Mouse (Mus musculus) R1 (cell line): ENCODE measurements around the gene Cc2d2b.
A peak's percentile ranks its signal among the peaks of the same experiment; 100 is the strongest.

Source experiments
- DNase-seq: peaks from one replicate; pipeline ENCODE4 v3.0.0-alpha.2; 2018; ENCODE audit warnings: low read depth, low spot score

The Cc2d2b gene

GRCm38 (mm10) chr19:40748559-40748958, at the start of gene Cc2d2b:
TSS of gene Cc2d2b (plus strand) at chr19:40748753.
- DNase-seq: peak; percentile 78

DNA sequence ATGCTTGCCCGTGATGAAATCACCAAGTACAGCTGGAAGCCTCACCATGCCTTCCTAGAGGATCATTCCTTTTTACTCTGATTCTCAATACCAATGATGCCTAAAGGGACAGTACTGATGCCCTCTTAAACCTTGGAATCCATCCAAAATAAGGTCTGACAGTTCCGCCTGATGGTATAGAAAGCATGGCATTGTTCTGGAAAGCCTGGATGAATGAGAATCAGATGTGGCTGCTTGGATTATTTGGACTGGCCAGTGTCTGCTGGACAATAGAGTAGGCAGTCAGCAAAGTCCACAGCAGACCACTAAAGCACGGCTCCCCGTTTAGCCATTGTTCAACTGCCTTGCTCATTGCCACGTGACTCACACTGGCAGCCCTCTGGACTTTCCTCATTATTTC, 48.7 kb upstream of the Cc2d2b start:
- no peak for DNase-seq

DNA sequence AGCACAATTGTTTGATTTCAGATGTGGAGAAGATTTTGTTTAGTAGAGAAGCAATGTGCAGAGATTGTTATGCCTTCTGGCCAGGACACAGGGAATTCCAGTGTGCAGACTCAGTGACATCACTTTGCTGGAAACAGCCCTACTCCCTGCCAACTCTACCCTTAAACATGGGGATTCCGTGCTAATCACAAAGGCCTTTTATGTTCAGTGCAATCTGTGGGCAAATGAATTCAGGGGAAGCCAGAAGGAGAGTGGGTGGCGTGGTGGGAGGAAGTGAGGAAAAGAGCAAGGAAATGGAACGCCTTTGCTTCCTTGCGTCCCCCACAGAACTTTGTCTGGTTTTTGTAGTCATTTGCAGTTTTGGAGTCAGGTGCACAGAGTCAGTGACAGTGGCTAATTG, 46.1 kb upstream of the Cc2d2b start:
- DNase-seq: no peak

- no peak for DNase-seq
These were observed 35.5 kb upstream of the Cc2d2b start for GRCm38 (mm10) chr19:40712889-40713628.

GRCm38 (mm10) chr19:40714700-40715099, 33.9 kb upstream of the Cc2d2b start:
- DNase-seq: no peak

DNA sequence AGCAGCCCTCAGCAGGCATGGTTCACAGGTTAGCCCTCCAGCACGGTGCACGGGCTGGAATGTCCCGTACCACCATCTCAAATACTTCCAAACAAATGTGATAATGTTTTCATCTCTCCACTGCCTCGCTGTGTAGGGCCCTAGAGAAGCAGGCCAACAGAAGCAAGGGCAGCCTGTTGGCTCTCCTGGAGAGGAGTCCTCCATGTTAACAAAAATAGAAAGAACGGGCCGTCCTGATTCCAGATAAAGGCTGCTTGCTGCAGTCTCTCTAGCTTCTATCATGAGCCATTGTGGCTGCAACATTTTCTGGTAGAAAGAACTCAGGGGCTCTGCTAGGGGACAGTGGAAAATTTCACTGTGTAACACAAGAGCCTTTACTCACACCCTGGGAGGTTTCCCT, 31.6 kb upstream of the Cc2d2b start:
- no peak for DNase-seq

- DNase-seq: no peak
These were observed 29.0 kb upstream of the Cc2d2b start for GRCm38 (mm10) chr19:40719439-40720105.

GRCm38 (mm10) chr19:40720381-40720780, 28.2 kb upstream of the Cc2d2b start:
- peak; percentile 37 for DNase-seq

- DNase-seq: peak; percentile 40
These were observed 26.2 kb upstream of the Cc2d2b start for GRCm38 (mm10) chr19:40722137-40723038.

- no peak for DNase-seq
These were observed 25.0 kb upstream of the Cc2d2b start for GRCm38 (mm10) chr19:40723516-40723915.

DNA sequence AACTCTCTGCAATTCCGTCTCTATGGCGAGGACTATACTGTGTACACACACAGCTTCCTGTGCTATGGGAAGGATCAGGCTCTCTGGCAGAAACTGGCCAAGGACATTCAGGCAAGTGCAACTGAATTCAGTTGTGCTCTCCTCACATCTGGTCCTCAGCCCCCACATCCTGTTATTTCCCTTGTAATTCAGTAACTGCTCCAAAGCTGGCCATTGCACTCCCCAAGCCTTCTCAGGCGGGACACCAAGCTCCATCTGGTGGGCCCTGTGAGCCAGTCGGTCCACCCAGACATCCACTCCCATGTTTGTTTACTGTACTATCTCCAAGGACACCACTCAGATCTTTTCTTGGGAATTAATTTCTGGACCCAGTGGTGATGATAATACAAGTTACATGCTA, 22.4 kb upstream of the Cc2d2b start:
- no peak for DNase-seq

GRCm38 (mm10) chr19:40726614-40727013, 21.9 kb upstream of the Cc2d2b start:
- no peak for DNase-seq

DNA sequence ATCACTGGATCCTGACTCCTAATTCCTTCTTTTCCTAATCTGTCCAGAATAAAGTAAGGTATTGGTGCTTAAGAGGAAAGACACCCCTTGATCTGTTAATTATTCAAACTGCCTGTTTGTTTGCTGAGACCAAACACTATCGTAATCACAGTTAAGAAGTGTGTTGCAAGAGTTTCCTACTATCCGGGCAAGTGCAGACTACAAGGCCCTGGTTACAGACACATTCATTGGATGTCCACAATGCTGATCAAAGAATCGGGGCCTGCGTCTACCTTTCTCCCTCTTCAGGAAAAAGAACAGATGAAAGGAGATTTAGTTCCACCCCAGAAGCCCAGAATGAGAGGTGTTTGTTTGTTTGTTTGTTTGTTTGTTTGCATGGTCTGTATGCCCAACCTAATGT, 20.3 kb upstream of the Cc2d2b start:
- no peak for DNase-seq

DNA sequence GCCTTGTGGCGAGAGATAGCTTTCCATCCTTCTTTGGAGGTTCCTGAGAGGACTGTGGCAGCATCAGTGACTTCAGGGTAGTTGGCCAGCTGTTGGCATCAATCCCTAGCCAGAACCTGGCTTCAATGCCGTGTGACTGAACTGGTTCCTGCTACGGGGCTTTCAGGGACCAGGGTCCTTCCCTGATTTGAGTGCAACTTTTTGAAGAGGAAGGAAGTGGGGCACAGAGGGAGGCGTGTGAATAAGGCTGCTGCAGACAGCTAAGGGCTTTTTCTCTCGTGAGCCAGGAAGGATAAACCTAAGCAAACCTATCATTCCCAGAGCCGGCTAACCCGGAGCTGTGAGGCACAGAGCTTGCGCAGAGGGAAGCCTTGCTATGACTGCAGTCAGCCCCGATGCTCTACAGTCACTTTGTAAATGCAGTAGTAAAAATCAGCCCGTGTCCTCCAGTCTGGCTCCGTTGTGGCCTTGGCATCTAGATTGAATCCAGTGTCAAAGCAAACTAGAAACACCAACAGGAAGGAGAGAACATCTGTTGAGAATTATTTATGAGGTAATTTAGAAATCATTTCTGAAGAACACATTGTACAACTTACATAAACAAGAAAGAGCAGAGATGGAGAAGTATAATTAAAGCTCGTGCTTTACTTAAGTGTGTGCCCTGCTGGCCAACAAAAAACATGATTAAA, 19.7 kb upstream of the Cc2d2b start:
- no peak for DNase-seq

- no peak for DNase-seq
These were observed 15.1 kb upstream of the Cc2d2b start for GRCm38 (mm10) chr19:40733409-40733808.

DNA sequence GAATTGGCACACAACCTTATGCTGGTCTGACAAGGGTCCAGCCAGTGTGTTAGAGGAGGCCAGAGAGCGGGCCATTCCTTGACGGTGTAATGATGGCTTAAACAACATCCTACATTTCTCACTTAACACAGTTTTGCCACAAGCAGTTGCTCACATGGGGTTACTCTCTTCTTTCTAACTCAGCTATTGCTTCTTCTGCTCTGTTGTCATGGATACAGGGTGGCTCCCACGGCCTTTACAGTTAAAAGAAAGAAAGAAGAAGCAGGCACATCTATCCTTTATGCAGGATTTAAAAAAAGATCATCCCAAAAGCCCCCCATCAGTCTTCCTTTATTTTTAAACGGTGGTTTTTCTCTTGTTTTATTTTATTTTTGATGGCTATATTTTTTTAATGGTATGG, 14.7 kb upstream of the Cc2d2b start:
- DNase-seq: no peak

DNA sequence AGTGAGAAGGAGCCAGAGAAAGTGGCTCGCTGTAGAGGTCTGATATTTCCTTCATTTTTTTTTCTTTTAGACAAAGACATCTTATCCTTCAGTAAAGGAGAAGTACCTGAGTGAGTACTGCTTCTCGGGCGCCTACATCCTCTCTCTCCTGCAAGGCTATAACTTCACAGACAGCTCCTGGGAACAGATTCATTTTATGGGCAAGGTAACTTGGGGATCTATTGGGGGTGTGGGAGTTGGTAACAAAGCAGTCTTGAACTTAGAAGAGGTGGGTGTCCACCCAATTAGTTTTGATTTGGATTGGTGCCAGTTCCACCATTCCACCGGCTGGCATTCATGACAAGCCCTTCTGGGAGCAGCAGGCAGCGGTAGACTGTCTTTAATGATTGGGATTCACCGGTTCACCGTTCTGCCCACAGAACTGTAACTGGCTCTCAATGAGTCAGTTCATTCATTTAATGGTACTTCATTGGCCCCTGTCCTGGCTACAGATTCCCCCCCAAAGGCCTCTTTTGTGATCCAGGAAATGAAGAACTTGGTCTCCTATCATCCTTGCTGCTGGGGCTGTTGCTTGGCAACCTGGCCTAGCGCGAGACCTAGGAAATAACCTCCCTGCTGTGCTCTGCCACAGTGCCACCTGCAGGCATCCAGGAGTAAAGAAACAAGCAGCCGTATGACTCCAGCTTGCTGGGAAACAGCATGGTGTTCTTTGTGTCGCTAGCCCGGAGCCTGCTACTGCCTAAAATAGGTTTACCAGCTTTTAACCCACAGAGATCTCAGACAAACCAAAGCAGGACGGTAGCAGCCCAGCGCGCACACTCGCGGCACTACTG, 11.7 kb upstream of the Cc2d2b start:
- peak; percentile 95 for DNase-seq

GRCm38 (mm10) chr19:40737613-40738012, 10.9 kb upstream of the Cc2d2b start:
- DNase-seq: no peak

- DNase-seq: no peak
These were observed 9.7 kb upstream of the Cc2d2b start for GRCm38 (mm10) chr19:40738683-40739324.

DNA sequence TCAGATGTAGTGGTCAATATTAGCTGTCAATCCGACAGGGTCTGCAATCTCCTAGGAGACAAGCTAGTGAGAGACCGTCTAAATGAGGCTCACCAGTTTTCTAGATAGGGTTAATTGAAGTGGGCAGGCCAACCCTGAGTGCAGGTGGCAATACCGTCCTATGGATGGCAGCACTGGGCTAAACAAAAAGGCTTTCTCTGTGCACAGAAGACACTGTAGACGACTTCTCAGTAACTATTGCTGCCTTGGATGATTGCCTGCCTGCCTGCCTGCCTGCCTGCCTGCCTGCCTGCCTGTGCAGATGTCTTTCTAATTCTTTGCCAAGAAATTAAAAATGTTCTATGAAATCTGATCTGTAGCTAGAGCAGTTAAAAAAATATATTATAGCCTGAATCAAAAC, 1.9 kb upstream of the Cc2d2b start:
- DNase-seq: peak; percentile 53
